Mouse (Mus musculus): ENCODE results near the gene Fam129a.
"Not testable (repeated sequence)": the region's sequence is repeated elsewhere in the genome, so short reads cannot be mapped to it uniquely, and the experiment has no call there.

The Fam129a gene

DNA sequence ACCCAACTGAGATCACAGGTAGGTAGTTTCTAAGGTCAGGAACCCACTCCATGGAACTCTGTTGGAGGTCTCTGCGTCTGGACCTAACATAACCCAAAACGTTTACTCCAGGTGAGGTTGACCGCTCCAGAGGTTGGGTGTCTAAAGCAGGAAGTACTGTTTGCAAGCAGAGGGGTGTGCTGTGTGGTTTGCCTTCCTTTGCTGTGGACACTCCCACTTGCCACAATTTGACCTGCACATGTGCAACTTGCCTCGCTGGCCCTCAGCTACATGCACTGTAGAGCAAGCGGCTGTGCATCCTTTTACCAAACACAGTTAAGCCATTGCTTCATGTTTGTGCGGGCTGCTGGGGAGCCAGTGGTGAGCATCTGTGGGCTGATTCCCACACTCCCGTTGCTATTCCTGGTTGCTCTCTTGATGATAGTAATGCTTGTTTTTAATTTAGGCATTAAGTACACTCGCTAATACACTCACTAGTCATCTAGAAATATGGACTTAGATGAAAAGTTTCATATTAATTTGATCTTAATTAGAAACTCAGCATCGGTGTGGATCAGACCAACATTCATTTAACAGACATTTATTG lies 99.1 kb downstream of the Fam129a start:
- no peak for DNase-seq

GRCm38 (mm10) chr1:151675684-151676083 lies 104.7 kb downstream of the Fam129a start:
- DNase-seq, result no peak

- DNase-seq, result no peak
These were observed 106.3 kb downstream of the Fam129a start for GRCm38 (mm10) chr1:151677185-151677809.

DNA sequence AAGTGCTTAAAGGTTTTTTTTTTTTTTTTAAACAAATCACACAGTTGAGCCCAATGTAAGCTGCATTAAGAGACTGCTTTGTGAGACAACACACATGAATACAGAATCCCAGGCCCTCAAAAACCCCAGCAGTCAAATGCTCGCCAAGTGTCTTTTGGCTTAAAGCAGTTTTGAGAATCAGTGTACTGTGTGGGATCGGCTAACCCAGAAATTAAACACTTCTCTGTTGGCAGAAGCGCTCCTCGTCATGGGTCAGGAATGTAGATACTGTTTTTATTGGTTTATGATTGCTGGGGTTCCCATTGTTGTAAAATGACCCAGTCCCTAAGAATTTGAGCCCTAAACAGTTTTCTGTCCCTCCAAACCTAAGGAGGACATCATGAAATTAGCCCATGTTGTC lies 107.0 kb downstream of the Fam129a start:
- no peak for DNase-seq

DNA sequence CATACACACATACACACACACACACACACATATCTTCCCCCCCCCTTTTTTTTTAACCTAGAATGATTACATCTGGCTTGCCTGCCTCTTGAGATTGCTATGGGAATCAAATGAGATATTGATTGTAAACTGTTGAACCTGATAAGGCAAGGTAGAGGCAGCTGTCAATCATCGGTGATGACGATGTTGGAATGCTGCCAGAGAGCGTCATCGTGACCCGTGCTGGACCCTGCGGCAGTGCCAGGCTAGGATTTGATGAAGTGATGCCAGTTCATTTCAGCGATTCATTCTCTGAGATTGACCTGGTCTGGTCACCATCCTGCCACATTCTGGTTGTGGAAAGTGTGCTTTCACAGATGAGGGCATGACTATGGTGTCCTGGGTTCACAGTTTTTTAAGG lies 108.2 kb downstream of the Fam129a start:
- no peak for DNase-seq

GRCm38 (mm10) chr1:151679883-151680613 lies 109.1 kb downstream of the Fam129a start:
- DNase-seq, result no peak

DNA sequence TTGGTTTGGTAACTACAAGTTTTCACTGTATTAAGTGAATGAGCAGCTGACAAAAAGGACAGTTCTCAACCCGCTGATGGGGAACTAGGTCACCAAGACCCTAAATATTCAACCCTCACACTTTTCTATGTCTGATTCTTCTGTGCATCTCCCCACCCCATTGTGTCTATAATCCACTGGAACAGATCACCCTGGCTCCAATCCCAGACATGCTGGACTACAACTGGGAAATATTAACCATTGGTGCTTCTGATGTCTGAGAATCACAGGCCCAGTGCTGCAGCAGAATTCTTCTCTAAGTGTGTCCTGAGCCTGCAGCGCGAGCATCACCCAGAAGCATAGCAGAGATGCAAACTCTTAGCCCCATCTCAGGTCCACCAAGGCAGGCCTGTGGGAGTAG lies 110.0 kb downstream of the Fam129a start:
- DNase-seq, result no peak

GRCm38 (mm10) chr1:151682896-151683295 lies 111.9 kb downstream of the Fam129a start:
- no peak for DNase-seq

DNA sequence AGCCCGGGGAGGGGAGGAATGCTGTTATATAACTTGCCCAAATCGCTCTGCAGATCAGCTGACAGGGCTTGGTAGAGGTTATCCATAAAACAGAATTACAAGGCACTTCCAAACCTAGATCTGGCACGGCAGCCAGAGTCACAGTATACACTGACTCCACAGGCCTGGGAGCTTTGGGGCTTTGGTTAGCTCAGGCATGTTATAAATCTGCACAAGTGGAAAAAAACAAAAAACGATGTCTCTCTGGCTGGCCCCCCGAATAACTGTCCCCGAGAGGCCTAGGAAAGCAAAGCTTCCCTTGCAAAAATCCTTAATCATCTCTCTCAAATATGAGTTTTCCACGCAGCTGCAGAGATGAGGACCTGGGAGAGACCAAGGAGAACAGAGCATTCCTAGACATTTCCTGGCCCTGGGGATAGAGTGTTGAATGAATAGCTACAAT lies 113.5 kb downstream of the Fam129a start:
- no peak for DNase-seq

DNA sequence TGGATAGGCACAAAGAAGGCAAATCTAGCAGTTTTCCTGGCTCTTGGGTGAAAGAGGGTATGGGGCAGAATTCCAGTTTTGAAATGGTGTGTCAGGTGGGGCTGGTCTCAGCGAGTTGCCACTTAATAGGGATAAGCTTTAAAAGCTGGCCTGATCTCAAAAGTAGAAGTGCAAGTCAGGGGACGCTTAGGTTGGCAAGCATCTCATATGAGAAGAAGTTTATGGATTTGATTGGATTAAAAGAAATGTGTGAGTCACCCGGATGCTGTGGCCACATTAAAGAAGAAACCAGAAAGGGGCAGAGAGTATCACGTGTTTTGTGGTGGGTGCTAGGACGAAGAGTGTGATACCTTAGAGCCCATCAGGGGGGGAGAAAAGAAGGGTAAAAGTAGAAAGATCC lies 114.0 kb downstream of the Fam129a start:
- DNase-seq, result no peak

- DNase-seq, result no peak
These were observed 114.8 kb downstream of the Fam129a start for GRCm38 (mm10) chr1:151685666-151686309.

DNA sequence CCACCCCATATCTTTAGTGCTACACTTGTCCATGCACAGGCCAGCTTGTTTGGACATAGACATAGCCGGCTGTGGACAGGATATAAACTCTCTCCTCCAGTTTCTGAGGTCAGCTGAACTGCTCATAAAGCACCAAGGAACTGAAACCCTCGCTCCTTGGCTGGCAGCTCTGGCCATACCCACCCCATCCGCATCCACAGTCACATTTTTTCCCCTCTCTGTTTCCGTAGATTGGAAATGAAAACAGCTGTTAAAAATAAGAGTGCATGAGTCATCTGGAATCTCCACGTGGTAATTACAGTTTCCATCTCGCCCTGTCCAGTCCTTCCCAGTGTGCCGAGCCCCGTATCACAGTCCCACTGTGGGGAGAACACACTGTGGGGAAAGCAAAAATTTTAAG lies 115.7 kb downstream of the Fam129a start:
- no peak for DNase-seq

DNA sequence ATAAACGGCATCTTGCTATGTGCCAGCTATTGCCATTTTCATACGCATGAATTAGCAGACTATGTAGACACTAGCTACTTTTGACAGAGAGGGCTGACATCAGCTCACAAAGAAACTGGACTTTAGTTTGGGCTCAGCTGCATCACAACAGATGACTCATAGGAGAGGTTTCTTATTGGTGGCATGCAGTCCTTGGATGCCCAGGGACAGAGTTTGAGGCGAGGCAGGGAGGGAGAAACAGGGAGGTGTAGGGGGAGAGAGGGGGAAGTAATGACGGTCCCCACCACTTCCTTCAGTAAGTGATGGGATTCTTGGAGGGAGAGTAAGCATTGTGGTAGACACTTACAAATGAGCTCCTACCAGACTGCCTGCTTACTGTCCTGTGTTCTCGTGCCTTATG lies 118.0 kb downstream of the Fam129a start:
- DNase-seq, result no peak

GRCm38 (mm10) chr1:151689561-151689960 lies 118.6 kb downstream of the Fam129a start:
- no peak for DNase-seq

DNA sequence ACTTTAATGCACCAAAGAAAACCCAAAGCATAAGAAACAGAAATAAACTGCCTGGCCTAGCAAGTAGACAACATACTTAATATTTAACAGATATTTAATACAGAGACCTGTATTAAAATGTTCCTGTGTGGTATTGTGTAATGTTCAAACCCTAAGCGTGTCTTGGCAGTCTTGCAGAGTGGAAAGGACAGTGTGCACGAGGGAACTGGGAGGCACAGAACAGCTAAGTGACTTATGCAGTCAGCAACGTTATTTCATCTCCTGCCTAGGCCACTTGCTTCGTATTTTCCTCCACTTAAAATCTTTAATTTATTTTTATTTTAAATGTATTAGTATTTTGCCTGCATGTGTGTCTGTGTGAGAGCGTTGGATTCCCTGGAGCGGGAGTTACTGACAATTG lies 119.1 kb downstream of the Fam129a start:
- no peak for DNase-seq

- no peak for DNase-seq
These were observed 119.7 kb downstream of the Fam129a start for GRCm38 (mm10) chr1:151690583-151691193.

- DNase-seq, result not testable (repeated sequence)
These were observed 121.9 kb downstream of the Fam129a start for GRCm38 (mm10) chr1:151692867-151693266.

DNA sequence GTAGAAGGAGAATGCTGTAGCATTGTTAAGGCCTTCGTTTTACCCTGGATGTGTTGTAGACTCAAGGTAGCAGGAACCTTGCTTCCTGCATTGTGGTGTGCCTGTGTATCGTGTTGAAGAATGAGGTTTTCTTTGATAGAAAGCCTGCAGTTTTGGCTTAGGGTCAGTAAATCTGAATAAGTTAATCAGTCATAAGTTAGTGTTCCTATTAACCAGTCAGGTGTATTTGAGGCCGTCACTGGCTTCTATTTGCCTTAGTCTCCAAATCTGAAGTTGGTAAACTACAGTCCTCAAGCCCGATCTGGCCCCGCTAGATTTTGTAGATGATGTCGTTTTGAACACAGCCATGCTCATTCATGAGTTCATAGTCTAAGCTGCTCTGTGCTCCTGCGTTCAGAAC lies 125.8 kb downstream of the Fam129a start:
- DNase-seq, result no peak

- no peak for DNase-seq
These were observed 127.1 kb downstream of the Fam129a start for GRCm38 (mm10) chr1:151697901-151698641.

GRCm38 (mm10) chr1:151699363-151699762 lies 128.4 kb downstream of the Fam129a start:
- DNase-seq, result no peak

DNA sequence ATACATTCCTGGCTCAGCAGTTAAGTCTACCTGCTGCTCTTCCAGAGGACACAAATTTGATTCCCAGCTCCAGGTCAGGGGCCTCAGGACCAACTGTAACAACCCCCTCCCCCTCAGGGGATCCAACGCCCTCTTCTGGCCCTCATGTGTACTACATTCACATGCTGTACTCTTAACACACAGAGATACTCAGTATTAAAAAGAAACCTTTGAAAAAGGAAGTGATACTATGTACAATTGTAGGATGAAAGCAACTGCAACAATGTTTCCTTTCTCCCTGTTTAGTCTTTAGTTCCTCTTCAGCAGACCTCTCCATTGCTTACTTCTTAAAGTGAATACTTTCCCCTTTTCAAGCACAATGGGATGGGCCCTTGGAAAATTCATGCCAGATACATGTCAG lies 131.8 kb downstream of the Fam129a start:
- no peak for DNase-seq

- peak; percentile 74 for DNase-seq
These were observed 134.9 kb downstream of the Fam129a start for GRCm38 (mm10) chr1:151705723-151706396.
